Mouse (Mus musculus): ENCODE data around the gene Plet1.

Gene Plet1

DNA sequence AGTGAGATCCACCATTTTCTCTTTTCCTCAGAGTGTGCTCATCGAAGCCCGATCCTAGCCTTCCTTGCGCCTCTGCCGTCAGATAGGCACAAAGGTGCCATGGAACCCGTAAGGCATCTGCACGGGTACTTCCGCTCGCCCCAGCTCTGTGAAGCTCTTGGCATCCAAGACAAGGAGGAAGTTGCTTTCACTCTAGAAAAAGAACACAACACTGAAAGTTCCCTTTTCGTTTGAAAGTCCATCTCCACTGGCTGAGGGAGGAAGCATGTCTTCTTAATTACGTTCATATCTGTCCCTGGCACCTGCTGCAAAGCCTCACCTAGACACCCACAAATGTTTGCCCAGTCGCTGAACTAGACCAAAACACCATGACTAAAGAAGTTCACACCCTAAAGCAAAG, 39.0 kb downstream of the Plet1 start:
- DNase-seq (ENCODE audit: extremely low spot score, low read depth, low spot score), result no peak

DNA sequence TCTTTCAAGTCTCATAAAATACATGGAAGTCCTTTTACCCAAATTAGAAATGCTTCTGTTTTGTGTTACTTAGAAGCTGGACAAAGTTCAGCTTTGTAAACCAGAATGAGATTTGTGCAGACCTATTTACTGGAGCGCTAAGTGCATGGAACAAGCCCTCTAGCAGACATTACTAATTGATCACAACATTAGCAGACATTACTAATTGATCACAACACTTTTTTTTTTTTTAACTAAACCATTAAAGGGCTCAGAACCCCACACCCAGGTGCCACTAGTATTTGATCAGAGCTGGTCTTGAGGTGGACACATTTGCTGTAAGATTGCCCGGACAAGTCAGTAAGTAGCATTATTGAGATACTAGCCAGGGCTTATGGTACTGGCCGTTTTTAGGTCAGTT, 39.5 kb downstream of the Plet1 start:
- DNase-seq (ENCODE audit: extremely low spot score, low read depth, low spot score), result no peak

DNA sequence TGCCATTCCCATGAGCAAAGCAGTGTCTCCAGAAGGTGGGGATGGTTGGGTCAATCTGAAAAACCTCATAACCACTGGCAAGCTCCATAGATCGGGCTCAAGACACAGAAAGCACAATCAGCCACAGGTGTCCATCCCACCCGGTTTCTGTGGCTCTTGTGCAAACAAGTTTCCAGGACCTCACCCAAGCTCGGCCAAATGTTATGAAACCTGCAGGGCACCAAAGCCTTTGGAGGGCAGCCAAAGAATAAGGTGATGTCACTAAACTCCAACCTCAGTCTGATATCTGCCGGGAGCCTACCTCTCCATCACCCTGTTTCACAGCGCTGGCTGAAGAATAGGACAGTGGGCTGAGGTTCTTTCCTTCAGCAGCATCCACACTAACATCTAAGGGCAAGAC, 41.6 kb downstream of the Plet1 start:
- DNase-seq (ENCODE audit: extremely low spot score, low read depth, low spot score), result no peak

DNA sequence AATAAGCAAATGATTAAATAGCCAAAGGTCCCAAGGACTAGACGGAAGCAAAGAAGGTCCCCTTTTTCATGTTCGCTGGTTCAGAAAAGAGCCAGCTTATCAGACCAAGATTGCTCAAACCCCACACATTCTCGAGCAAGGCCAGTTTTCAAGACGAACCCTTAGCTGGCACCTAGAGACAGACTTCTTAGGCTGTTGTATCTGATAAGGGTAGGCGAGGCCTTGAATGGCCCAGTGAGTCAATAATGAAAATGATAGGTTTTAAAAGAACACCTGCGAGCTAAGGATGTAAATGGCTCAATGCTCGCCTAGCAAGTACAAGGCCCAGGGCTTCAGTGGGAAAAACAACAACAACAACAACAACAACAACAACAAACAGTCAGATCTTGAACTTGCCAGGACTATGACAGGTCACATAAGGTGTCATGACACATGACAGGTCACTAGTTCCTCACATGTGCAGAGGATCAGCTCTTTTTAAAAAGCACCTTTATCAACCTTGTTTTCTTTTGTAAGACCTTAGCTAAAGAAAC, 42.3 kb downstream of the Plet1 start:
- DNase-seq (ENCODE audit: extremely low spot score, low read depth, low spot score), result no peak

DNA sequence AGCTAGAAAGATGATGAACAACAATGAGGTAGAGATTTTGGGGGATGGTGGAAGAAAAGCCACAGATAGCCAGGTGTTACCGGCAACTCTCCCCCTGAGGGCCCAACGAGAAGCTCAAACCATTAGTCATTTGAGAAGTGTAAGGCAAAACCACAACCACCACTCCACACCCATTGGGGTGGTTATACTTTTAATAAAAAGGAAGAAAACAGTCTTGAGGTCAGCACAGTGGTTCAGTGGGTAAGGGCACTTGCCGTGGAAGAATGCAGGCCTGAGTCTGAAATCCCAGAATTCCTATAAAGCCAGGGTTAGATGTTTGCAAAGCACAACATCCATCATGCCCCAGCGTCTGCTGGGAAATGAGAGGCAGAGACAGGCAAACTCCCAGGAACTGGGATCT, 43.0 kb downstream of the Plet1 start:
- no peak for DNase-seq (ENCODE audit: extremely low spot score, low read depth, low spot score)

DNA sequence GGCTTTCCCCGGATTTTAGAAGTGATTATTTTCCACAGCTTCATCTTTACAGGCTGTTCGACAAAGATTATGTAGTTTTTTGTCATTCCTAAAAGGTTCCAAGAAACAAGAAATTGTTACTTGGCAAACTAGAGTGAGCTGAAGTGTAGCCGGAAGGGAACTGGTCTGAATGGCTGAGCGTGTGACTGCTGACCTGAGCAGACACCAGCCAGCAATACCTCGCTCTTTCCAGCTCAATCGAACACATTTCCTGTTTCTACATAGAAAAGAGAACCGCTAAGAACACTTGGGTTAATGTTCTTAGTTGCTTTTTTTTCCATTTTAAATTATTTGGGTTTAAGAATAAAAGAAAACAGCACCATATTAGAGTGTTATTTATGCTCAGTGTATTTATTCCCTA, 45.8 kb downstream of the Plet1 start:
- DNase-seq (ENCODE audit: extremely low spot score, low read depth, low spot score), result no peak

DNA sequence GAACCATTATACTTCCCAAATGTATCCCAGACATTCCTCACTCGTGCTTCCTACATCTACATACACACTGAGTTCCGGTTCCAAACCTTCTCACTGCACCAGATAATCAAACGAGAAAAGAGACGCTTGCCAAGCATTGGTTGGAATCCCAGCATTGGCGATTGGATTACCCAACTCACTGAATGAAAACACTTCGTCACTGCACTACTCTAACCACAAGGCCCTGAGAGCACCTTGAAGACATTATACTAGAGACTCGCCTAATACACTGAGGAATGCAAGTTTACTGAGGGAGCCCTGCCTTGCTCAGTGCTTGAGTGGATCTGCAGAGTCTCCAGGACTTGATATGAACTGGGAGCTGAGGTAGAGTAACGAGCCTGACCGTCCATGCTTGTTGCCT, 48.1 kb downstream of the Plet1 start:
- DNase-seq (ENCODE audit: extremely low spot score, low read depth, low spot score), result no peak

DNA sequence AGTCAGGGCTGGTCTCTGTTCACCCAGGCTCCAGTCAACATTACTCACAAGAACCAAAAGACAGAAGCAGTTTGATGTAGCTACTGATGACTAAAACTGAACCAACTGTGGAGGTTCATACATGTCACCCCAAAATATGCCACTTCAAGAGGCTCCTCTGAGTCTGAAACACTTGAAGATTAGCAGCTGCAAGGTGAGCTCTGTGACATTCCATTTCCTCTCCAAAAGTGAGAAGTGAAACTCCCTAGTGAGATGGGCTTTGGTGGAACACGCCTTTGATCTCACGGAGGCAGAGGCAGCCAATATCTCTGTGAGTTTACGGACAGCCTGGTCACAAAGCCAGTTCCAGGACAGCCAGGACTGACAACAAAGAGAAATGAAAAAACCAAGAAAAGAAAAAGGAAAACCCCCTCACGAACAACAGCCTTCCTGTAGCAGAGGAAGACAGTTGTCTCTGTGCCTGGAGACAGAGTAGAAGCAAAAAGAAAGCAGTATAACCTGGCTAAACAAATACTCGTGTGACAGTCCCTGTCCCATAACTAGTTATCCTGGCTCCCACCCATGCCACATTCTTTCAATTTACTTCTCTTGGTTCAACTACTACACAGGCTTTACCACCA, 53.6 kb downstream of the Plet1 start:
- DNase-seq (ENCODE audit: extremely low spot score, low read depth, low spot score), result no peak

DNA sequence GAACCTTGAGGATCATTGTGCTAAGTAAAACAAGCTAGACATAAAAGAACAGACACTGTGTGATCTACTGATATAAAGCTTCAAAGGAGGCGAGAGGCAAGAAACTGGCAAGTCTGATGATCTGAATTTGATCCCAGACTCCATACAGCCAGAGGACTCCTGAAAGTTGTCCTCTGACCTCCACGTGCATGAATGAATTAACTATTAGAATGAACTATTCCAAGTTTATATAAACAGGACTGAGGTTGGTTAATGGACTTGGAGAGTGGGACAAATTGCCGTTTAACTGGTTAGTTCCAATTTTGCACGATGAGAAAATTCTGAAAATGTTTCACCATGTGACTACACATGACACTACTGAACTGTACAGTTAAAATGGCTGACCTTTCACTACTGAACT, 54.6 kb downstream of the Plet1 start:
- no peak for DNase-seq (ENCODE audit: extremely low spot score, low read depth, low spot score)

DNA sequence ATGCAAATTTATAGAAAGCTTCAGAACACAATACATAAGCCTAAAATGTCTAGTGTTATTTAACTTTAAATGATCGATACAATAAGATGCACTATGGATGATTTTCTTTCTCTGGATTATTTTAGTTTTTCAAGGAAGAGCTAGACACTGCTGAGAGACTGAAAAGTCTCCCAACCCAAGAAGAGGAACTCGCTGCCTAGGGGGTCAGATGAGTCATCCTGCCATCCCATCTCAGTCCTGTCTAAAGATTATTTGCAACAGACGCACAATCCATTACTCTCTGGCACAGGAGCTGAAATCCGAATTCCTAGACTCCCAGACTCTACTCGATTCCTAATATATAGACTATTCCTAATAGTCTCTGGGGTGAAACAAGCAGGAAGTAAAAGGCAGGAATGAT, 57.9 kb downstream of the Plet1 start:
- no peak for DNase-seq (ENCODE audit: extremely low spot score, low read depth, low spot score)

DNA sequence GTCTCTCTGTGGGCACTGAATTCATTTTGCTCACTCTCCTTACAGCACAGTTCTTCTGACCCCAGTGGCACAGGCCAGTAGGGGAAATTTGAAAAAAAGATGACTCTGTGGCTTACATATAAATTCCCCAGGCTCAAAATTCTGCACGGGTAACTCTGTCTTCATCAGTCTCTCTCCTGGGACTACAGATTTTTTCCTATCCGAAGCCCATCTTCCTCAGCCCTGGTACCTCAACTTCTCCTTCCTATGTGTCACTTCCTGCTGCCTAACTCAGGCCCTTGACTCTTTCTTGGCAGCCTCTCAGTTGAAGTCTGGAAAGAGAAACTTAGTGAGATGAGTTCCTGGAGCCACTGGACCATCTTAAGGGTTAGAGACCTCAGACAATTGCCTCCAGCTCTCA, 59.2 kb downstream of the Plet1 start:
- no peak for DNase-seq (ENCODE audit: extremely low spot score, low read depth, low spot score)

DNA sequence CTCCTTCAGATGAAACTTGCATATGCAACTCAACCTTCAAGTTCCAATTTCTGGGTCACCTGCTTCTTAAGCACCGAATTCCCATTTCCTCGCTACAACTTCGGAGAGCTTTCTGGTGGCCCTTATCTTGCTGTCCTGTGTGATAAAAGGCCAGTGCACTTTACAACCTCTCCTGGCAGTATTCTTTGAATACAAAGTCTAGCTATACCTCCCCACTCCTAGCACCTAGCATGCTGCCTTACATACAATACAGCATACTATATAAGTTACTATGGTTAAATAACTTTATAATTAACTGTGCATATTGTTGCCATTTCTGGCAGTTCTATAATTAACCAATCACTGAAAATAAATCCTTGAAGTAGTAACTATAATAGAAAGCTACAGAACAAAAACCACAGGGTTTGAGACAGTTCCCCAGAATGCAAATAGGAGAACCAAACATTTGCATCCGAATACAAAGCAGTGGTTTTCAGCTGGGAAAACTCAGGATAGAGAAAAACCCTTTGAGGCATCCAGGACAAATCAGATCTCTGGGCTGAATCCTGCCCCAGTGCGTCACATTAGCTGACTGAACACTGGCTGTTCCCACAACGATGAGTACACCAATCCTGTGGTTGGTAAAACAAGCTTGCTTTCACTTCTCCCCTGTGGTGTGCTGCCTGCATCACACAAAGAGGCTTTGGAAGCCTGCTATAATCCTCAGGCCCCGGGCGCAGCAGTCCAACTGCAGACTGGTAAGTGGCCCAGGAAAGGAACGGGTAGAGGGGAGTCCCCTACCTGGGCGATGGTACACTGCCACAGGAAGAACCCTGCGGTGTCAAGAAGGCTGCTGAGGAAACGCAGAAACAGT, 60.1 kb downstream of the Plet1 start, which contains the start of gene Il18:
Gene Il18, plus strand, starts transcription at position 587 of the 853 bp plus-strand sequence.
- no peak for DNase-seq (ENCODE audit: extremely low spot score, low read depth, low spot score)

DNA sequence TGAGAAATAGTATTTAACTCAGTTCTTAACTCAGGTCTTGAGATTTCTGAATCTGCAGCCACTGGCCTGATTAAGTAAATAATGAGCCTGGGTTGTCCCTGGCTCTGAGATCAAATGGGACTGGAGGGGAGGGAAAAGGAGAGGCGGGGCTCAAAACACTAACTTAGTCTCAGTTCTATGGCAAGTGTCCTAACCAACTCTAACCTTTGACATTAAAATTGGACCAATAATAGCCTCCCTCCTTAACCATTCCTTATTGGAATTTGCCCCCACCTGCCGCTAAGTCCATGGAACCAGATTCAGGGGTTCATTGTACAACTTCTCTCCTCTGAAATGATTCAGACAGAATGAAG, 60.7 kb downstream of the Plet1 start, which contains the start of gene Bco2:
Gene Bco2, minus strand, starts transcription at position 88 of the 353 bp plus-strand sequence.
- no peak for DNase-seq (ENCODE audit: extremely low spot score, low read depth, low spot score)
